Mouse (Mus musculus): ENCODE measurements around the gene Ern1.
"Not testable (repeated sequence)": the region's sequence is repeated elsewhere in the genome, so short reads cannot be mapped to it uniquely, and the experiment has no call there.

Ern1 gene

DNA sequence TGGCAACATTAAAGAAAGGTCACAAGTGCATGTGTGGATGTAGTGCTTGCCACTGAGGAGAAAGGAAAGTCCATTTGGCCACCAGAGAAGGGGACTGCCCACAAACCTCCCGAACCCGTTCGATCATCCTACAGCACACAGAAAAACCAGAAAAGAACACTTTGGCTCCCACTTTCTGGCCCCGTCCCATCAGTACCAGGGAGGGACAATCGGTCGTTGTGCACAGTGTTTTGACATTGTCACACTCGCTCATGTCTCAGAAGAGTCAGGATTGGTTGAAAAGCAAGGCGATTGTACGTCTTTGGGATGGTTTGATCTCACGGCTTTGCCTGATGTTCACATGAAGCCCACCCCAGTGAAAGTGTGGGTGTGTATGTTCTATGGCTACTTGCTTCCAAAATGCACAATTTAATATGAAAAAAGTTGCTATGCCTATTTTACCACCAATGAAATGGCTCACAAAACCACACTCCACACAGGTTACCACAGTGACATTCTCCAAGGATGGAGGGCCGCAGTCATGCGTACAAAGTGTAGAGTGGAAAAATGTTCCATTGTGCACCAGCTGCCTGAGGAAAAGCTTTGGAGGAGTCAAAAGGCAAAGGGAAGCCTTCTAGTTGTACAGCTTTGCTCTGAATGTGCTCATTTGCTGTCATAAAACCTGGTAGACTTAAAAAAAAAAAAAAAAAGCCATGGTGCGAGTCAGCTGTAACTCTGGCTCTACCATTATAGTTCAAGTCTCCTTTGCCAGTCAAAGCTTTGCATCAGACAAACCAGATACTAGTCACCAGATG lies 15.2 kb upstream of the Ern1 start:
- DNase-seq = no peak

DNA sequence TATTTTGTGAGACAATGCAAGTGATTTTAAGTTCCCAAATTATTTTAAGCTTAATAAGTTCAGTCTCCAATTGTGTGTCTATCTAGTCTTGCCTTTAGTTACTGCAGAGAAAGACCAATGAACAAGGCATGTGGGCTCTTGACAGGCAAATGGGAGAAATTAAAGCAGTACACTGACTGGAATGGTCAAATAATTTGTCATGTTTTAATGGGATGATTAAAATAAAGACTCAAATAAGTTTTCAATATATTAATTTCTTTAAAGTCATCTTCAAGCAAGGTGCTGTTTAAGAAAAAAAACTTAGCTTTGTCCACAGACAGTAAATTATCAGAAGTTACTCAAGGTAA lies 14.5 kb upstream of the Ern1 start:
- no peak for DNase-seq

DNA sequence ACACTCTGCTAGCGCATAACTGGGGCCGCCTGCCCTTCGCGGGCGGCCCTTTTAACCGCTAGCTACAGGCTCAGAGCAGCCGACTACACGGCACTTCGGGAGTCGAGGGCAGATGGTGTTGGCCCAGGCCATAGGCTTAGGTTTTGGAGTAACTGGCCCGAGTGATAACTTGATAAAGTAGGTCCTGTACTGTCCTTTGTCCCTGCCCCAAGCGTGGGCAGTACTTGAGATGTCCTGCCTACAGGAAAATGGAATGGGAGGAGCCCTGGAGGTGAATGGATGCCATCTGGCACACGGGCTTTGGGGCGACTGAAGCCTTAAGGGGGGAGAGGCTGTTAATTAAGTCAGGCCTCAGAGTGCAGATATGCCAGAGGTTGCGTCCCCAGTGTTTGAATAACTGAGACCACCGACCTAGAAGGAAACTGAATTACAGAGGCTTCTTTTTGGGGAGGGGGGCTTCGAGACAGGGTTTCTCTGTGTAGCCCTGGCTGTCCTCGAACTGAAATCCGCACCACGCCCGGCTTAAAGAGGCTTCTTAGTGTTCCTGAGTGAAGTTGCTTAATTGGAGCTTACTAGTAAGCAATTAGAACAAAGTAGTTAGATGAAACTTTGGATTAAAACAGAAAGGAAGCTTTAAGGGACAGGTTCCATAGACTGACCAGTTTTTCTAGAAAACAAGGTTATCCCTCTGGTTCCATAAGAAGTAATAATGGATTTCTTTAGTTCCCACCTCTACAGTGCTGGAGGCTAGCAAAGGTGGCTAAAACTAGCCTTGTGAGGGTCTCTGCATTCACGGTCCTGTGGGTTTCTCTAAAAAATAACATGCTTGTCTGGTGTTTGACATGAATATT lies 13.9 kb upstream of the Ern1 start:
- DNase-seq = peak; percentile 61

DNA sequence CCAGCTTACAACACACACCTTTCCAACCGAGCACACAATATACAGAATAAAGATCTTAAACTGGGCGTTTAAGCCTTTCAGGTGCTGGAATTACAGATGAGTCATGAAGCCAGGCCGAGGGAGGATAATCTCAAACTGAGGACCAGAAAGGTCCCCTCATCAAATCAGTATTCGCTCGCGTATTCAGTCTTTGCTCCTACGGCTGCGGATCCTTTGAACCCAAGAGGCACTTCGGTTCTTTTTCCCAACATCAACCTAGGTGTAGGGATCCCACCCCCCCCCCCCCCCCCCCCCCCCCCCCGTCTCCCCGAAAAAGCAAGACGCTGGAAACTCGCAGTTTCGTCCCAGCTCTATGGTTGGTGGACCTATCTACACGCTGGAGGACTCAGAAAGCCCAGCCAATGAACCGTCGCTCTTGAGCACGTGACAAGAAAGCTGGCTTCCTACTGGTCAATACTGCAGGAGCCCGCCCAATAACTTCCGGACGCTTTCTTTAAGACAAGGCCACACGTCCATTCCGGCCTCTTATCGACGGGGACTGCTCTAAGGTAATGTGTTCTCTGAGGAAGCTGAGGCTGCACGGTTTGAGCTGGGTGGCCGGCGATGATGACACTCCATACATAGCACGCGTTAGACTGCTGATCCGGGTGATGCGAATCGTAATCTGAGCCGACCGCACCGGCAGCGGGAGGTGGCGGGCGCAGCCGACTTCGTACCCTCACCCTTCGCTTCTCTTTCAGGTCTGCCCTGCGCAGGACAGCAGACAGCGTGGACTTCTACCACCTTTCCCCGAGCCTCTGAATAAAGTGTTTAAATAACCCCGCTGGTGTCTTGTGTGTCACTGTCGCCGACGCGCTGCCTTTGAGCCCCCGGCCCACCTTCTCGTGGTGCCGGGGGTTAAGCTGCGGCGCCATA lies 13.0 kb upstream of the Ern1 start:
- peak; percentile 91 for DNase-seq

DNA sequence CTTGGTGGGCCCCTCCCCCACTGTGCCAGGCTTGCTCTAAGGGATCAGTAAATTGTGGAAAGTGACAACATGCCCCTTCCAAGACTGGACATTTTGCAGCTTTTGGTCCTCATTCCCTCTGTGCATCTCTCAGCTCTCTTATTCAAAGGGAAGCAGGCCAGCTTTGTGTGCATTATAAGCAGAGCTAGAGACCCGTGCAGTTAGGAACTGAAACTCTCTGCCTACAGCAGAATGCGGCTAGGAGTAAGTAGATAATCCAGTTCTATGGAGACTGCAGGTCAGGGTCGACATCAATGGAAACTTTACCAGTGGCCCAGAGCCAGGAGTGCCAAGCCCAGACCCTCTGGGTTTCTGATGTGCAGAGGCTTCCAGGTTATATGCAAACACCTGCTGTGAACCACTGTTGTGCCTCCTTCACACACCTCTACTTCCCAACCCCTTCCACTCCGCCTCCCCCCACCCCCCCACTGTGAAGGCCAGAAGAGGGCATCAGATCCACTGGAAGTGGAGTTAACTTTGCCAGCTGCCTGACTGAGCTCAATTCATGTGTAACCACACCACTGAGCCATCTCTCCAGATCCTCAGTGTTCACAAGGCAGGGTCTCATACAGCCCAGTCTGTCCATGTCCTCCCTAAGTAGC lies 11.2 kb upstream of the Ern1 start:
- DNase-seq = no peak

DNA sequence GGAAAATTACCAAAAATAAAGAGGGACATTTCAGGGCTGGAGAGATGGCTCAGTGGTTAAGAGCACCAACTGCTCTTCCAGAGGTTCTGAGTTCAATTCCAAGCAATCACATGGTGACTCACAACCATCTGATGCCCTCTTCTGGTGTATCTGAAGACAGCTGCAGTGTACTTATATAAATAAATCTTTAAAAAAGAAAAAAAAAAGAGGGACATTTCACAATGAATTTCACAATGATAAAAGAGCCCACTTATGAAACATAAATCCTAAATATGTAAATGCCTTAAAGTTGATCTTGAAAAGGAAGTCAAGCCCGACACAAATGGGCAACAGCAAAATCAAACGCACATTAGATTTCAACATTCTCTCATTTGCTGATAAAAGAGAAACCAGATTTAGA lies 10.3 kb upstream of the Ern1 start:
- no peak for DNase-seq

DNA sequence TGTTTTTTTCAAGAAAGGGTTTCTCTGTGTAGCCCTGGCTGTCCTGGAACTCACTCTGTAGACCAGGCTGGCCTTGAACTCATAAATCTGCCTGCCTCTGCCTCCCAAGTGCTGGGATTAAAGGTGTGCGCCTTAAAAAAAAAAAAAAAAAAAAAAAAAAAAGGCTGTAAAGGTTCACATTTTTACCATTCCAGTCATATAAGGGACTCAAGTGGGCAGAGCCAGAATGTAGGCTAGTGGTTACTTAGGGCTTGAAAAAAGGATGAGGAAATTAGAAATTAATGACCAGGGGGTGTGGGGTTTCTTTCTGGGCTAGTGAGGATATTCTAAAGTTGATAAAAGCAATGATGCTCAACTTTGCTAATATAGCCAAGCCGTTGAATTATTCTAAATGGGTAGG lies 9.4 kb upstream of the Ern1 start:
- DNase-seq = not testable (repeated sequence)

DNA sequence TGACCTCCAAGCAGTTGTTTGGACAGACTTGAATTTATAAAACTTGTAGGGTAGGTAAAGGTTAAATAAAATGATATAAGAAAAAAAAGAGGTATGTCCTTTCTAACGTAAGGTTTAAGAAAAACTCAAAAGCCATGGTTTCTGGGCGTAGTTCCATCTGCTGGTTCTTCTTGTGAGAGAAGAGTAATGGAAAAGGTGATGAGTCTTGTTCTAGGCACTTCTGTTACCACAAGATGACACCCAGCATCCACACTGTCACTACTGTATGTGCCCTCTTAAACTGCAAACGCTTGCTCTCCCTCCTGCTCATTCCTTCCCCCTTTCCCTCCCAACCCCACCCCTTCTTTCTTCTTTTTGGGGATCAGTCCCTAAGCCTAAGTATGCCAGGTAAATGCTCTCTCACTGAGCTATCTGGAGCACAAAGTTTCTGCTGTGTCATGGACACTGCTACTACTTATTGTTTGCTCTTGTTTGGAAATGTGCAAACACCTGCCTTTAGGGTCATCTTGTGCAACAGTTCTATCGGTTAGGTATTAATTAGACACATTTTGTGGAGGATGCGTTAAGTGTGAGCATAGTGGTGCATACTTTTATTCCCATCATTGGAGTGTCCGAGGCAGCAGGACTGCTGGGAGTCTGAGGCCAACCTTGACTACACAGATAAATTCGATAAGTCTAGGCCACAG lies 5.5 kb upstream of the Ern1 start:
- DNase-seq = no peak

DNA sequence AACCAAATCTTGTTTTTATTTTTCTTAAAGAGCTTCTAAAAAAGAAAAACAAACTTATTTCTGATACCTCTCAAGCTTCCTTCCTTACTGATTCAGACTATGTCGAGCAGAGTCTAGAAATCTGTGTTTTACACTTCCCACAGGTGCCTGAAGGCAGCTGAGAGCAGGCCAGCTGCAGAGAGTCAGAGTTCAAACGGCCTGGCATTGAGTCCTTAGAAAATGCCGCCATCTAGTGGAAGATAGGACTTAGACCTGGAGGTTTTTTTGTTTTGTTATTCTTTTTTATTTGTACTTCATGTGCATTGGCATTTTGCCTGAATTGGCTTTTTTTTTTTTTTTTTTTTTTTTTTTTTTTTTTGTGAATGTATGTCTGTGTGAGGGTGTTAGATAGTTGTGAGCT lies 3.7 kb upstream of the Ern1 start:
- peak; percentile 62 for DNase-seq

DNA sequence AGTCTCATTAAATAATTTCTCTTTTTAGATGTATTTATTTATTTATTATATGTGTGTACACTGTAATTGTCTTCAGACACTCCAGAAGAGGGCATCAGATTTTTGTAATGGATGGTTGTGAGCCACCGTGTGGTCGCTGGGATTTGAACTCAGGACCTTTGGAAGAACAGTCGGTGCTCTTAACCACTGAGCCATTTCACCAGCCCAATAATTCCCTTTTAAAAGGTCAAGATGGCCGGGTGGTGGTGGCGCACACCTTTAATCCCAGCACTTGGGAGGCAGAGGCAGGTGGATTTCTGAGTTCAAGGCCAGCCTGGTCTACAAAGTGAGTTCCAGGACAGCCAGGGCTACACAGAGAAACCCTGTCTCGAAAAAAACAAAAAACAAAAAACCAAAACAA lies 2.9 kb upstream of the Ern1 start:
- not testable (repeated sequence) for DNase-seq

DNA sequence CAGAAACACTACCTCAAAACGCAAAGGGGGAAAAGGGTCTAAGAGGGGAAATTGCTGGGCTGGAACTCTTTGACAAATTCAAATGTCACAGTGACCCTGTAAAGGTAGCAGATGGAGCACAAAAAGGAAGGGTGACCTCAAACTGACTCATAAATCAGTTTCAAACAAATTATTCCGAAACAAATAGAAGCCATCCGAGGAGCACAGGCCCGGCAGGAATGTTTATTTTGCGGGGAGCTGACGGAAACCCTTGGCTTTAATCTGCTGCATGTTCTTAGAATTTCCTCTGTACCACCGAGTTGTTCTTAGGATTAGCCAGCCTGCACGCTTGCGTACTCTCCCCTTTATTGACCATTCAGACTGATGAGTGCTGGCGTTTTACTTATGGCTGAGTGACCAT lies 2.4 kb upstream of the Ern1 start:
- no peak for DNase-seq

DNA sequence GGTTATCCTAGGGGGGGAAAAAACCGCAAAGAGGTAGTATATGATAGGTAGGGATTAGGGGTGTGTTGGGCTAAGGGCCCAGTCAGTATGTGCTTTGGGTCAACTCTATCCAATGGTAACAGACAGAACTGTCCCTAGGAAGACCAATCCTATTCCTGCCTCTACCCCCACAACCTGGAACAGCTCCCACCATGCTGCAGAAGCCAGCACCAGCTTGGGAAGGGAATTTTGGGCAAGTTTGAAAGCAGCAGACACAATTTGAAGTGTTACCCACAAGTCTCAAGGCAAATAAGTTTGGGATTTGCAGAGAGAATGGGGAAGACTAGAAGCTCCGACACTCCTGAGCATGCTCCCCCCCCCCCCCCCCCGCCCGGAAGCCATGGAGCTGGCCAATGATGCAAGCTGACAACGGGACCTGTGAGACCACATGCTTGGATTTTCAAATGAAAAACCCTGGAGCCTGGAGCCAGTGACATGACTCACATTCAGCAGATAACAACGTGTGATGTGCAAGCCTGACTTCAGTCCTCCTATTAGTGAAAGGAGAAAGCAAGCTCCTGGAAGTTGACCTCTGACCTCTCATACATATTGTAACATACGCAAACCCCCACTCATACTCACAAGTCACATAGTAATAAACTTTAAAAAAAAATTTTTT lies 1.5 kb upstream of the Ern1 start:
- no peak for DNase-seq

DNA sequence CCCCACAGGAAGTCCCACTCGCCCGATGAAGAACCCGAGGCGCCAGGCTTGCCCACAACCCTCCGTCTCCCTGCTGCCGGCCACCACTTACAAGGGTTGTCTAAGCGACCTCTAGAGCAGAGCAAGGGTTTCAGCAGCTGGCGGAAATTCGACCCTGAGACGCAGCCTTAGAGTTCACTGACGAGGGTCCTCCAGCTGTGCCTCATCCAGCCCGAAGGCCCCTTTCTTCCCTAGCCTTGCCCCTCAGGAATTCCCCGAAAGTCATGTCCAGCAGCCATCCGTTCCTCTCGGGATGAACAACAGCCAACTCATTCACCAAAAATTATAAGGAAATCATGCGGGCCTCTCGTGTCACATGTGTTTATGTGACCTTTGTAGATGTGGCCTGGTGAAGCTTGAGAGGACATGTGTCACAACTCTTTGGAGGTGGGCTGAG lies 492 bp upstream of the Ern1 start:
- DNase-seq = no peak

DNA sequence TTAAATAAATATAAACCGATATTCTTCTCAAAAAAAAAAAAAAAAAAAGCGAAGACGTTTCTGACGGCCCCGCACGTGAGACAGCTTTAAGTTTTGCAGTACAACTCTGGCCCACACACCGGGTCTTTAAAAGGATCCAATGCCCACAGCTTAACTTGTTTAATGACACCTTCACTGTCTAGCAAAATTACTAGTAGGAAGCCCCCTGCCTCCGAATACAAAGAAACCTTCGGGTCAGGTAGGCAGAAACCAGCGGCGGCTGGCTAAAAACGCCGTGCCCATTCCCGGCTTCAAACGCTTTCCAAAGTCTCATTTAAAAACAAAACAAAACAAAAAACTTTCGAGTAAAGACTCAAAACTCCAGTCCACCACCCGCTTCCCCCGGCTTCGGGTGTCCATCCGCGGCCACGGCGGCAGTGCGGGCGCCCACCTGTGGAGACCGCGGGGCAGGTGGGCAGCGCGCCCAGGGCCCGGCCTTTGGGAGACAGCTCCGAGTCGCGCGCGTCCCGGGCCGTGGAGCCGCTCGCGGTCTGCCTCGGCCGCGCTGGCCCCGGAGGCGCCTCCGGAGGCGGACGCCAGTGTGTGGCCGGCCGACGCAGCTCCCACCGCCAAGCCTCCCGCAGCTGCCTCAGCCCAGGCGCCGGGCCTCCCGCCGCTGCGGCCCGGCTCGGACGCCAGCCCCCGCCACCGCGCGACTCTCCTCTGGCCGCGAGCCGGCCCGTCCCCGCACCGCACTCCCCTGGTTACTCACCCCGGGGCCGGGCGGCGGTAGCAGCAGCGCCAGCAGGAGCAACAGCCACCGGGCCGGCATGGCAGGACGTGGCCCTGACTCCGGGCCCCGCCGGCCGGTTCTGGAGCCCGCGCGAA lies 553 bp downstream of the Ern1 start:
- no peak for DNase-seq

DNA sequence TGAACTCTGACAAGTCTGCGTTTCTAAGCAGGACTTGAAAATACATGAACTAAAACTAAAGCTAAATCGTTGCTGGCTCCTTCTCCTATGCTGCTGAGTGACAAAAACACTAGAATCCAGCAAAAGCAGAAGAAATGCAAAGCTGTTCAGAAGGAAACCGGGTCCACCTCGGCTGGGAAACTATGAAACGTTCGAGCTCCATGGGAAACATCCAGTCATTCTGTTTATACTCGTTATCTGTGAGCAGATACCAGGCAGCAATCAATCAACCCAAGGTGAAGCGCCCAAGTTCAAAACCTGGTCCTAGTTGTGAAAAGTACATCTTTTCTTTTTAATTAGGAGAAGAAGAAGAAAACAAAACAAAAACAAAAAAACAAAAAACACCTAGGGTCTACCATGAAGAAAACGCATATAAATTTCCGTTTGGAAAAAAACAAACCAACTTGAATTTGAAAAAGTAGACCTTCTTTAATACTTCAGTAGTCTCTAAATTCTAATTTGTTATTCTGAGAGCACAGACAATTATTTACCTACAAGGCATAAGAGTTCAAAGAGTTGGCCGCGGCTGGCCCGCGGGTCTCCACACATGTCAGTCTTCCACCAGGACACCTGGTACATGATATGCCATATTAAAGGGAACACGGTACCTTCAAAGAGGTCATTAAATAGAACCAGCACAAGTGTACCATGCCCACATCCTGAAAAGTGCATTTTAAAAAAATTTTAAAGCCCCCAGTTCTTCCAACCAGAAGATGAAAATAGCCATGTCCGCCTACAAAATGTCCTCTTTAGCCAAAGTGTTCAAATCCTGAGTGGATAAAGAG lies 1.4 kb downstream of the Ern1 start:
- DNase-seq = peak; percentile 15

DNA sequence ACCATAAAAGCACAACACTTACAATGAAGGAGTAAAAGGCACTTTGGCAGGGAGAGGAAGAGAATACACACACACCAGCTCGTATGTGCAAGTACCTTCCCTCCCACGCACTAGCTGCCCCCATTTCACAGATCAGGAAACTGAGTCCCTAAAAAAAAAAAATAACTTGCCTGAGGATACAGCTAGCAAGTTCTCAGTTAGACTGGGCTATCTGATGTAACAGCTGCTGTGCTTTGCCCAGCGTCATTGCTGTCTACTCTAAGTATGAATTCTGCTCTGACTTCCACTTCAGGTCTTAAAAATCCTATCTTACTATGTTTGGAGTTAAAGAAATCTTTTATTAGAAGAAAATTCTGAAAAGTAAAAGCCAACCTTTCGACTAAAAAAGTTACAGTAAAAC lies 2.0 kb downstream of the Ern1 start:
- DNase-seq = no peak

DNA sequence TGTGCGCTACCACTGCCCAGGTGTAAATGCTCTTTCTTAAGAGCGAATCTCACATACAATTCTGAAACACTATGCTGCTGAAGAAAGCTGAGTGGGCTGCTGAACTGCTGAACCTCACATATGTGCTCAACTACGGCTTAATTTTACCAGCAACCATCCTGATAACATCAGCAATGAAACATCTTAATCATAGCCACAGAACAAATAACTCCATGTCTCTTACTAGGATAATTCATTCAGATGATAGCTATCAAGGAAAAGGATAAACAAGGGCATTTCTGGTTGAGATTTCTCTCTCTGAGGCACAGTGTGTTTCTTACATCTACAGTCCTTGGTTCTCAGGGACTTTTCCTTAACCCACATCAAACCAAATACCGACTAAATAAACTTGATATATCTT lies 2.8 kb downstream of the Ern1 start:
- no peak for DNase-seq

DNA sequence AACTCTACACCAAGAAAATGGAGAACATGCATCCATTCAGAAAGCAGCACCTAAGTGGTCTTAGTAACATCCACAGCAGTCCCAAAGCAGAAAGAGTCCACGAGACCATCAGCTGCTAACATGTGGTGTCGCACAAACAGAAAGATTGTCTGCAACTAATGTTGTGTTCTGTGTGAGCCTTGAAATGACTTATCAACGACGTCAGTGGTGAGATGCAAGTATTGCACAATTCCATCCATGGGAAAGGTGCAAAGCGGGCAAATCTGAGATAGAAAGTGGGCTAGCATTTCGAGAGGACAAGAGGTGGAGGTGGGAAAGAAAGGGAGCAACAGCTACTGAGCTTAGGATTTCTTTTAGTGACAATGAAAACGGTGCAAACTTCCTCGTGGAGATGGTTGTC lies 4.8 kb downstream of the Ern1 start:
- no peak for DNase-seq

DNA sequence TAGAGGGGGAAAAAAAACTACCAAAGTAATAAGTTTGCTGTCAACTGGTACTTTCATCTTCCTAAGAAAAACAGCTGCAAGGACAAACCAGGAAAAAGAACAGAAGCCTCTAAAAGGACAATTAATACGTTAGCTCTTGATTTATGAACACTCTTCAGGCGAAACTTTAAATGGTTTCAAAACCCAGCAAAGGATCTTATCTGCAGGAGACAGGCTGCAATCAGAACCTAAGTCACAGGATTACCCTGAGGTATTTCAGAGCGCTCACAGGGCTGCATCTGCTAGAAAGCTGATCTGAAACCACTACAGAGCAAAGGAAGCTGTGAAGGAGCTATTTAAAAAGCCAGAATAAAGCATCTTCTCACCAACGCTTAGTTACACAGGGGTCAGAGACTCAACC lies 6.0 kb downstream of the Ern1 start:
- no peak for DNase-seq

DNA sequence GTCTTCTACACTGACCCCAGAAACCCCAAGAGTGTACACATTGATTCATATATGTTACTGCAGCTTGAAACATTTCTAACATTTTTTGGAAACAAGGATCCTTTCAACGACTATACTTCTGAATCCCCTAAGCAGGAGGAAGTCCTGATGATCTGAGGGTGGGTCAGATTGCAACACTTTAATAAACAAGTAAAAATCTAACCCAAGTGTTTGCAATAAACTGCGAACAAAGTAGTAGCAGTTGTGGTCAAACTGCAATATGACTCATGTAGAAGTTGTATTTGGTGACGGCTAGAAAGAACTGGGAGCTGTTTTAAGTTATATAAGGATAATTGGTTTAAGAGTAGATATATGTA lies 7.1 kb downstream of the Ern1 start:
- DNase-seq = no peak
